Mouse (Mus musculus): Measurements from ENCODE around the gene Olfr568.

Gene Olfr568

DNA sequence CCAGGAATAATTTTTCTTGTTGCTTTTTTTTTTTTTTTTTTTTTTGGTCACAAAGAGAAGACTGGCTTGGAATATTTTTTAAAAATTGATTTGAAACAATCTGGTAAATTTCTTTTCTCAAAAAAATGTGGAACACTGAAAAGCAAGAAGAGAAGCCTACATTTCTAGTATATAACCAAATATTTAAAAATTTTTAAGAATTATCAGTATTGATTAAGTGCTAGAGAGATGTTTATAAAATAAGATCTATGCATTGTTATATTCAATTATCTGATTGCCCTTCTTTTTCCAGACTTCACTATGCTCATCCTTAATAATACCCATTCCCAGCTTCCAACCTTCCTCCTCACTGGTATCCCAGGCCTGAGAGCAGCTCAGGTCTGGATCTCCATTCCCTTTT lies at the start of gene Olfr568:
Olfr568 (plus strand) TSS at position 301 of the 400 bp plus-strand sequence.
- DNase-seq = no peak

DNA sequence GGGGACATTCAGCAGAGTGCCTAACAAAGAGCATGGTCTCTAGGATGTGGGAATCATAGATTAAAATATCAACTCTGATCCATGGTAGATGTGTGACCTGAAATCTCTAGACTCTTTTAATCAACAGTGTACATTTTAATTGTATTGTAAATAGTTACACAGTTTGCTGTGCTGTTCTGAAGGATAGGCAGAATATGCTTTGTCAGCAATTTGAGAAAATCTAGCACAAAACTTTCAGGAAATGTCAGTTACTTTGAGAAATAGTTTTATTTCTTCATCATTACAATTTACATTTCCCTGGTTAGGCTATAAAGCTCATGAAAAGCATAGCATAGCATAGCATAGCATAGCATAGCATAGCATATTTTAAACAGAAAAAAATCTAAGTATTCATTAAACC lies 21.1 kb upstream of the Olfr568 start:
- no peak for DNase-seq

GRCm38 (mm10) chr7:102858665-102859064 lies 18.3 kb upstream of the Olfr568 start, which contains the start of gene Olfr566:
TSS of gene Olfr566 (minus strand) at chr7:102858765.
- DNase-seq = no peak

- no peak for DNase-seq
Measured at GRCm38 (mm10) chr7:102890782-102891181, 13.9 kb downstream of the Olfr568 start, which contains the start of gene Olfr569. TSS of gene Olfr569 (minus strand) at chr7:102890882.

DNA sequence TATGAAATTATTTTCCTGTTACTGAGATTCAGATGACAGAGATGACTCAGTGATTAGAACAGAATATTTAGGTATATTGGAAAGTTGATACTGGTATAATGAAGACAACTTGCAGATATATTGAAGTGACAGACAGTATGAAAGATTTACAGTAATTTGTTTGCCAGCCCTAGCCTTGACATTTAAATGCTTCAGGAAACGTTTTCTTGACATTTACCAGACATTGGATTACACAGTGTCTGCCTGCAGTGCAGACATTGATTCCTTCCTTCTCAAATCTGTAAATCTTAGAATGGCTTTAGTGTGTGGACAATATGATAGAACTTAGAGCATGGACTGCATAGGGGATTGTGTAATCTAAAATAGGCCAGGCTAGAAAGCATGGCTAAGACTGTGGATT lies 38.3 kb downstream of the Olfr568 start:
- DNase-seq = no peak

DNA sequence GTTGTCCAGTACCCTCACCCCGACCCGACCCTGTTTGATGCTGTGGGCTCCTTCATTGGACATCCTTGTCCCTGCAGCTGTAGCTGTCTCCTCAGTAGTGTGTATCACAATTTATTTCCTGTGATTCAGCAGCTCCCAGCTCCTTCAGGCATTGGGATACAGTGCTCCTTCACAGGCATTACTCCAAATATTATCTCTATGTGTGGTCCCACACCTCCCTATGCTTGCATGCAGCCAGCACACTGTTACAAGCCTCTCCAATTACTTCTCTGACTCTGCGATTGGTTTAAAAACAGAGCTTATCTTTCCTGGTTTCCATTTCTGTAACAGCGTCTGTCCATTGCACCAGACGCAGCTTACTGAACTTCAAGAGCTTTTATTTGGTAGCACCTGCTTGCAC lies 39.5 kb downstream of the Olfr568 start:
- DNase-seq = no peak

DNA sequence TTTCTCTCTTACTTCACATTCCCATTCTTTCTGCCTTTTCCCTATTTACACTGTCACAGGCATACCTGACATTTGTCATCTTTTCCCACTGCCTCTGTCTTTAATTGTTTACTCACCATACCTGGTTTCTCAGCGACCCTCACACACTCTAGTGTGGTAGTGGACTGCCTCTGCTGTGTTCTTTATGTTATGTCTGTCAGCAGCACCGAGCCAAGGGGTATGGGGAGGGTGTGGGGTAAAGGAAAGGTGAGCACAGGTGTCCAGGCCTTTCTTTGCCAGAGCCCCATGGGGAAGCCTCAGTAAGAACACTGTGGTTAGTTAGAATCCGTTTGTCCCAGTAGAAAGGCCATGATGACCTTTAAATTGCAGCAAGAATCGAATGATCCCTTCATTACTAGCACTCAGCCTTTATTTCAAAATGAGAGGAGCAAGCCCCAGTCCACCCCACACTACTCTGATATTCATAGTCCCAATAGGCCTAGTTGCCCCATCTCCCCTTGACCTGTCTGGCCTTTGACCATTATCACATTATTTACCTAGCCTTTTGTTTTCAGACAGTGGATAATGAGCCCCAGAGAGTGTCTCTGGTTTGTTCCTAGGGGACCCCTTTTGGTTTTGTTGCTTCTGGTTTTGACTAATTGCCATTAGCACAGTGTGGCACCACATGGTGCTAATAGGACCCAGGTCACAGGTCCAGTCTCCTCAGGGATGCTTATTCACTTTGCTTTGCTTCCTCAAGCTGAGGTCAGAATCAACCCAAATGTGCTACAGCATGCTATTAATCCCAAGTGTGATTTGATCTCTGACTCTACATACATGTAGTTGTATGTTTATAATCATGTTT lies 40.3 kb downstream of the Olfr568 start, which contains the start of gene Olfr571:
Olfr571 (minus strand) TSS at position 505 of the 844 bp plus-strand sequence.
- DNase-seq = no peak

DNA sequence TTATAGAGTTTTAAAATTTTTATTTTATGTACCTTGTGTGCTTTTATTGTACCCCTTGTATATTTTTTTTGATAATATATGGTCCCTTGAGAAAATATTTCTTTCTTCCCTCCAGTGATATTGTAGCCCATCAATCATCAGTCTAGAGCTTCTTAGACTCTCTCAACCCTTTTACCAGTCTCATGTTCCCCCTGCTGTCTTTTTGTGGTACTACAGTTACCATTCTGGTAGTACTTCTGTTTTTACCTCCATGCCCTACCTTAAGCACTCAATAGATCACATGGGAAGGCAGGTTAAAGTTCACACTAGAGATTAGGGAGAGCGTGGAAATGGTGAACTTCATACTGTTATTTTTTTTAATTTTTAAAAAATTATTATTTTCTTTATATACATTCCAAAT lies 42.7 kb downstream of the Olfr568 start:
- no peak for DNase-seq

DNA sequence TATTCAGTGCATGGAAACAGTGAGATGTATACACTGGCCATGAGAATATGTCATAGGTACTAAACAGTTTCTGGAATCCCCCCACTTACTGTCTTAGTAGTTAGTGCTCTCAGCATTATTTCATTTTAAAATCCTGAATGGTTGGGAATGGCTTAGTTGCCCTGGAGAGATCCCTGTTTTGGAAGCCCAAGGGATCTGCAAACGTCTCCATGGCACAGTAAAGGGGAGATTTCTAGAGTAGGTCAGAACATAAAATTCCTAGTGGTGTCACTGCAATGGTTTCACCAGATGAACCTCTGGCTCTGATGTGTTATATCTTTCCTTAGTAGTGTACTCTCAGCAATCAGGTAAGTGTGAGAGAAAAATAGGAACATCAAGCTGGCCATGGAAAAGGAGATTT lies 47.2 kb downstream of the Olfr568 start, which contains the start of gene Olfr572:
Olfr572 (plus strand) TSS at position 301 of the 400 bp plus-strand sequence.
- DNase-seq = no peak

DNA sequence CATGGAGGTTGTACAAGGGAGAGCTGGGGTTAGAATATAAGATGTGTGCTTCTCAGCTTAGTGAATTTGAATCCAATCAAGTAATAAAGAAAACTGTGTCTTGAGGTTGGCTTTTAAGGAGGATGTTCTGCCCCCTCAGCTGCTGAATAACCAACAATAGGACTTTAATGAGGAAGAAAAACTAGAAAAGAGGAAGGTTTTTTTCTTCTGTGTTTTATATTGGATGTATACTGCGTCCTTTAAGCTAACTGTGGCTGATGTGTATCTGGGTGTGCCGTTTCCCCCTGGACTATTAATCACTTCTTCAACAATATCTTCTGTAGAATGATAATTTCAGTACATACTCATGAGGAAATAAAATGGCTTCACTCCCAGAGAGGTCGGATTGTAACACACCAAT lies 50.2 kb downstream of the Olfr568 start:
- DNase-seq = no peak

Data from kidney, adult 18-20 months (tissue).